Mouse (Mus musculus): ENCODE data around the gene Mctp2. TPM values are rescaled to one million over a fixed set of nuclear protein-coding genes. Genes with fewer than 3 reads are reported as not detected.

The Mctp2 gene
- polyA plus RNA-seq, 1 experiment from 2014 or later, result 0.33 TPM

DNA sequence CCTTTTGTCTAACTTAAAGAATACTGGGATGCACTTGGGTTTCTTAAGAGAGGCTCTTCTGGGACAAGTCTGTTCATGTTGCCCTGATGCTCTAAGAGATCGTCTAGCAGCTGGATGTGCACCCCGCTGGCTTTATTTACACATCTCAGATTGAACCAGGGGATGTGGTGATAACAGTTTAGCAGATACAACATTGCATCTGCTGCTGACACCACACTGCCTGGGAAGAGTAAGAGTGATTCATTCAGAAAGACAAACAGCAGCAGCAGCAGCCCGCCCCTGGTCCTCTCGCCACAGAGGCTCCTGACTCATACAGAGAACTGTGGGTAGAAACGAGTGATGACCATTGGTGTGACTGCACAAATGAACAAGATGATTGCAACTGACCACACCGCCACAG is 195.8 kb downstream of the Mctp2 start:
- H3K4me2 ChIP-seq, result no peak overlapping the region
- H3K4me3 ChIP-seq, result no peak overlapping the region
- WGBS, result 46% methylated on average over 6 of the region's 6 CpGs

DNA sequence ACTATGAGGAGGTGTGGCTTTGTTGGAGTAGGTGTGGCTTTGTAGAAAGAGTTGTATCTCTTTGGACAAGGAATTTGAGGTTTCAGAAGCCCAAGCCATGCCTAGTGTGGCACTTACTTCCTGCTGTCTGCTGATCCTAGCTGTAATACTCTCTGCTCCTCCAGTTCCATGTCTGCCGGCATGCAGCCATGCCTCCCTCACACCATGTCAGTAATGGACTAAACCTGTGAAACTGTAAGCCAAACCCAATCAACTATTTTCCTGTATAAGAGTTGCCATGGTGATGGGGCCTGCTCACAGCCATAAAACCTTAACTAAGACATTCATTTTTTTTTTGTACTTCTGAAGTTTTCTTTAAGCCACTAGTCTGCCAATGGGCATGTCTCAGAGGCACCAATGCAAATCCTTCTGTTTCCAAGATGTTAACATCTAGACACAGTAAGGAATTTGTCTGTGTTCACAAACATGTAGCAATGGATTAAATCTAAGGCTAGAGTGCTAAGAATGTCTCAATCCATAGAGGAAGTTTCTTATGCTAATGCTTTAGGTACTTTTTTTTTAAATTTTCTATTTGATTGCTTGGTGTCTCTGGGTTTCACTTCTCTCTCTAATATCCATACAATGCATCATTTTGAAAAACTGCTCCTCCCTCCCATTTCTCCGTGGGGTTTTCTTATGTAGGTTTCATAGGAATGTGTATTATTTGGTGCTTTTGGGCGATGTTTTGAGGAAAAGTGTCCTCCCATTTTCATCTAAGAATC is 197.6 kb downstream of the Mctp2 start:
- Histone ChIP-seq H3K36me3 (no peaks in the 10 kb centered on the region), H3K4me1 (no peaks in the 10 kb centered on the region), H3K9ac (no peak overlapping the region), H3K4me2 (no peak overlapping the region), H3K27ac (replicated peaks) (no peak overlapping the region), H3K9me3 (no peaks in the 10 kb centered on the region), H3K4me3 (no peak overlapping the region), H3K27me3 (replicated peaks) (no peaks in the 10 kb centered on the region)
- no peak for ATAC-seq (ENCODE audit: extremely low read depth, insufficient number of reproducible peaks, low FRiP score, low TSS enrichment)
- 72% methylated on average over 3 of the region's 3 CpGs for WGBS

More for the DNA sequence above, 195.8 kb downstream of the Mctp2 start:
- no peaks in the 10 kb centered on the region for H3K36me3 ChIP-seq
- no peak for ATAC-seq (ENCODE audit: extremely low read depth, insufficient number of reproducible peaks, low FRiP score, low TSS enrichment)
- no peak overlapping the region for H3K27ac ChIP-seq (replicated peaks)
- H3K9me3 ChIP-seq, result no peaks in the 10 kb centered on the region
- no peaks in the 10 kb centered on the region for H3K4me1 ChIP-seq
- no peak overlapping the region for H3K9ac ChIP-seq
- H3K27me3 ChIP-seq (replicated peaks), result no peaks in the 10 kb centered on the region

DNA sequence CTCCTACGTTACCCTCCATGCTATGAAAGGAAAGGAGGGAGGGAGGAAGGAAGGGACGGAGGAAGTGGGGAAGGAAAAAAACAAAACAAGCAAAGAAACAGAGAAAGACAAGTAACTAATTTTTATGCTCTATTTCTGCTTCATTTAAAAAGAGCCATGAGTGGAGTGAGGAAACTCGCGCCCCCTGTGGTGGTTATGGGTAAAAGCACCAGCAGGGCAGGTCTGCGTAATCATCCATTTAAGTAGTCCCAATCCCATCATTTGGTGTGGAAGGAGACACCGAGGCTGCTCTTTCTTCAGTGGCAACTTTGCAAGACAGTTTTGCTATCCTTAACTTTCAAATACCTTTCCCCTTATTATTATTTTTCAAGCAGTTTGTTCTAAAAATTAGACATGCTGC is 202.2 kb downstream of the Mctp2 start:
- no peak overlapping the region for H3K4me3 ChIP-seq
- WGBS, result 61% methylated on average over 6 of the region's 6 CpGs
- no peak overlapping the region for H3K27ac ChIP-seq (replicated peaks)
- no peak overlapping the region for H3K9ac ChIP-seq
- no peaks in the 10 kb centered on the region for H3K4me1 ChIP-seq
- no peaks in the 10 kb centered on the region for H3K36me3 ChIP-seq
- no peaks in the 10 kb centered on the region for H3K9me3 ChIP-seq
- no peaks in the 10 kb centered on the region for H3K27me3 ChIP-seq (replicated peaks)
- H3K4me2 ChIP-seq, result no peak overlapping the region
- no peak for ATAC-seq (ENCODE audit: extremely low read depth, insufficient number of reproducible peaks, low FRiP score, low TSS enrichment)

DNA sequence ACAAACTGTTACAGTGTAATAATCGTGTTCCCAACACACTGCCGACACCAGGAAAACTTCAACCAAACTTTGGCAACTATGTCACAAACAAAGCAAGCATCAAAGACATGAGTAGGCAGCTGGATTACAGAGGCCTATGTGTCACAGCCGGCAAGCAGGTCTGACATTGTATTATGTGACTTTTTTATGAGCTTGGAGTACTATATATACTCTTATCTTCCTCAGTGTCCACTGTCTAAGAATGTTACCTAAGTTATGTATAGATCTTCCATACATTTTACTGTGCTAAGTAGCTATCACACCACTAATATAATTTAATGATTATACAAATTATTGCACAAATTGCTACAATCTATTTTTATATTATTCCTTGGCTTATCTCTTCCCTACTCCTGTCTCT is 202.8 kb downstream of the Mctp2 start:
- no peak overlapping the region for H3K4me3 ChIP-seq
- H3K27ac ChIP-seq (replicated peaks), result no peak overlapping the region
- H3K4me1 ChIP-seq, result no peaks in the 10 kb centered on the region
- no peak for ATAC-seq (ENCODE audit: extremely low read depth, insufficient number of reproducible peaks, low FRiP score, low TSS enrichment)
- no peaks in the 10 kb centered on the region for H3K27me3 ChIP-seq (replicated peaks)
- no peak overlapping the region for H3K9ac ChIP-seq
- H3K9me3 ChIP-seq, result no peaks in the 10 kb centered on the region
- H3K36me3 ChIP-seq, result no peaks in the 10 kb centered on the region
- WGBS, result 76% methylated on average over 3 of the region's 3 CpGs
- no peak overlapping the region for H3K4me2 ChIP-seq

DNA sequence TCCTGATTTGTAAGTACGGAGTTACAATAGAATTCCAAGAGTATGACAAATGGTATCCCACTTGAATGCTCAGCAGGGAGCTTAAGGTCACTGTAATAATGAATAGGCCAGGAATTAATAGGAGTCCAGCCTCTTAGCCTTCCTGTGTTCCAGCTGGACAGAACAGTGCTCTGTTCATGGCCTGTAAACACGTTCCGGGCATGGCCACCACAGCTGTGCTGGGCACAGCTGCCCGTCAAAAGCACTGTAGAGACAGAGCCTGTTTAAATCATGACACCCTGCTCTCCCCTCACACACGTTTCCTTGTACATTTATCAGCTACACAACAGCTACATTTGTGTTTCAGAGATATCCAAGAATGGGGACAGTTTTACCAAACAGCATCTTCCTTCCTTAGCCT is 205.7 kb downstream of the Mctp2 start:
- H3K27ac ChIP-seq (replicated peaks), result no peak overlapping the region
- H3K36me3 ChIP-seq, result no peaks in the 10 kb centered on the region
- H3K4me1 ChIP-seq, result no peaks in the 10 kb centered on the region
- H3K4me3 ChIP-seq, result no peak overlapping the region
- H3K9ac ChIP-seq, result no peak overlapping the region
- no peak overlapping the region for H3K4me2 ChIP-seq
- ATAC-seq (ENCODE audit: extremely low read depth, insufficient number of reproducible peaks, low FRiP score, low TSS enrichment), result no peak
- 66% methylated on average over 5 of the region's 5 CpGs for WGBS
- no peaks in the 10 kb centered on the region for H3K9me3 ChIP-seq
- no peaks in the 10 kb centered on the region for H3K27me3 ChIP-seq (replicated peaks)

DNA sequence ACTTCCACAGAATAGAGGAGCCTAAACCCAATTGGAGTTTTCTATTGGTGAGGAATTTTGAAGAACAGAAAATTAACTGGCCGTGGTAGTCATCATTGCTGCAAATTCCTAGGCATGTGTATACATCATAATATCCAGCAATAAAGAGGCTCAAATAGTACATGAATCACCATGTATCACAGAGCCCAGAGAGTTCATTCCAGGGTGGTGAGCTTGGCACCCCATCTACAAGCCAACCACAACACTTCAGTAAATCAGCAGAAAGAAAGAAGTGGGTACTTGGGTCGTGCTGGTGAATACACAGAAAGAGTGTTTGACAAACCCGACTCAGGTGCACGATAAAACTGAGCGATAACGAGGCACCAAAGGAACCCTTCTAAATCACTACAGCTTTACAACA is 207.8 kb downstream of the Mctp2 start:
- no peaks in the 10 kb centered on the region for H3K4me1 ChIP-seq
- no peak for ATAC-seq (ENCODE audit: extremely low read depth, insufficient number of reproducible peaks, low FRiP score, low TSS enrichment)
- H3K4me3 ChIP-seq, result no peak overlapping the region
- no peak overlapping the region for H3K27ac ChIP-seq (replicated peaks)
- H3K9me3 ChIP-seq, result no peaks in the 10 kb centered on the region
- no peak overlapping the region for H3K9ac ChIP-seq
- no peak overlapping the region for H3K4me2 ChIP-seq
- no peaks in the 10 kb centered on the region for H3K36me3 ChIP-seq
- H3K27me3 ChIP-seq (replicated peaks), result no peaks in the 10 kb centered on the region
- 77% methylated on average over 6 of the region's 6 CpGs for WGBS

DNA sequence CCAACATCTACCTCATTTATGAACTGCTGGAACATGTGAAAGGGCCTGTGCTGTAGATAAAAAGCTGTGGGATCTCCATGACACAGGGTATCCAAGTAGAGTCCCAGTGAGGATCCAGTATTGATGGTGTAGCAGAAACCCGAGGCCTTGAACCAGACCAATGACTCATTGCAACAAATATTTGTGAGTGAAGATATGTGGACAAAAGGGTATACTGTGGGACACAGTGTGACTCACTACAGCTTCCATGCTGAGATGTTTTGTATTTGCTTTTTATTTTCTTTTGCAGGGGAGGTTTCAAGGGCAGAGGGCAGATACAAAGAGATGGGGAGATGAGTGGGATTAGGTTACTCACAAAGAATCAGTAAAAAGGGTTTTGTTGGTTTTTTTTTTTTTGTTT is 209.4 kb downstream of the Mctp2 start:
- Histone ChIP-seq H3K36me3 (no peaks in the 10 kb centered on the region), H3K4me1 (no peaks in the 10 kb centered on the region), H3K9ac (no peak overlapping the region), H3K9me3 (no peaks in the 10 kb centered on the region), H3K27ac (replicated peaks) (no peak overlapping the region), H3K4me3 (no peak overlapping the region), H3K27me3 (replicated peaks) (no peaks in the 10 kb centered on the region), H3K4me2 (no peak overlapping the region)
- 46% methylated on average over 1 of the region's 1 CpGs for WGBS
- ATAC-seq (ENCODE audit: extremely low read depth, insufficient number of reproducible peaks, low FRiP score, low TSS enrichment), result no peak

DNA sequence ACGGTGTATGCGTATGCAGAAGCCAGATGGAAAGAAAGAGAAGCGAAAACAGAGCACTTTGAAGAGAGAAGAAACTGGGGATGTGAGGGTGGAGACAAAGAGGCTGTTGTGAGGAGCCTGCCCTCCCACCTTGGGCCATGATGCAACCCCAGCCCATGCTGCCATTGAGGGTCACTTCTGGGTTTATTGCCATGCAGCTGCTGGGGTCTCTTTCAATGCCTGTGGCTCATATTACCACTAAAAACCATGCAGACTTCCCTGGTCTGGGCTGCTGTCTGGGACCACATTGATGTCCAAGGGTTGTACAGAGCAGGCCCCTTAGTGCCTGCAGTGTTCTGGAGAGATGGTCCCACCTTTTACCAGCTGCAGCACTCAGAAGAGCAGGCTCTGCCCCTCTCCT is 210.0 kb downstream of the Mctp2 start:
- no peak overlapping the region for H3K4me2 ChIP-seq
- ATAC-seq (ENCODE audit: extremely low read depth, insufficient number of reproducible peaks, low FRiP score, low TSS enrichment), result no peak
- no peak overlapping the region for H3K27ac ChIP-seq (replicated peaks)

DNA sequence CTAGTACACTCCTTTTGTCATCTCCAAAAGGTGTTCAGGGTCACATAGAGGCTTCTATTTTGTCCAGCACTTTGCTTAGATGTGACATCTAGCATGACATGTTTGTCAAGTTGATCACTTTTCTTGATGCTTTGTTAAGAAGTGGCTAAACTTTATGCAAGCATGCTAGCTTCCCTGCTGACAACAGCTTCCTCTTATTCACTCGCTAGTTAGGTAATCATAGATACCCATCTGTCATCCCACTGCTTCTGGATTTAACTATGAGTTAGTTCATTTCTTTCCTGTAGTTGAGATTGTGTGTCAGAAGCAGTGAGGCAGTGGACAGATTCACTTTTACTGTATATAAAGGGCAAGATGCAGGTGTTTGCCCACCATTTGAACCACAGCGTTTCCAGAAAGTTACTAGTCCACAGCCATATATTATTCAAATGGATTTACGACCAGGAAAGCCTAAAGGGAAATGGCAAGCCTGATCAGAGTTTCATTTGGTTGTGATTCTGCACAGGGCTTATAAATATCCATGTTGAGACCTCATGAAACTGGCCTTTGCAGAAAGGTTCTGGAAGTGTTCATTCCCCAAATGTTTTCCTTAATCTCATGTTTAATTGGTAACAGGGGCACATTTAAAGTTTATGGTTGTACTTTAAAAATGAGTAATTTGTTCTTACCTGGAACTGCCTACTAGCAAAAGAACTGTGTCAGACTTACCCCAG is 216.8 kb downstream of the Mctp2 start:
- WGBS, result 71% methylated on average over 3 of the region's 3 CpGs
- ATAC-seq (ENCODE audit: extremely low read depth, insufficient number of reproducible peaks, low FRiP score, low TSS enrichment), result no peak

More for the DNA sequence above, 210.0 kb downstream of the Mctp2 start:
- Histone ChIP-seq H3K9ac (no peak overlapping the region), H3K9me3 (no peaks in the 10 kb centered on the region), H3K4me1 (no peaks in the 10 kb centered on the region), H3K27me3 (replicated peaks) (no peaks in the 10 kb centered on the region), H3K36me3 (no peaks in the 10 kb centered on the region), H3K4me3 (no peak overlapping the region)
- WGBS, result 75% methylated on average over 3 of the region's 3 CpGs

DNA sequence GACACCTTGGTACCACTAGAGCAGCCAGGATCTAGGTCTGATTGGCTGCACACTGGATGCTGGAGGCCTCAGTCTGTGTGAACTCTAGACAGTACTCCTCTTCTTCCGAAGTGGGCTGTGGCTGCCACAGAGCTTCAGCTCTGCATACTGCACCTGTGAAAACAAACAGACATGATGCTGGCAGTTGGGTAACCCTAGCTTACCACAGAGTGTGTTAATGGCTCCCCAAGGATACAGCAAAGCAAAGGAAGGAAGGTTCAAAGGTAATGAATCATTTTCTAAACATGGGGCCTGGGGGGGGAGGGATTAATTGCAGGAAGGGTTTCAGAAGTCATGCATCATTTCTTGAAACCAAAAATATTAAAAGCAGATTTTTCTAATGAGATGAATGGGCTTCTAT is 225.7 kb downstream of the Mctp2 start:
- H3K9ac ChIP-seq, result no peak overlapping the region
- no peak overlapping the region for H3K27ac ChIP-seq (replicated peaks)
- 41% methylated on average over 1 of the region's 1 CpGs for WGBS
- no peaks in the 10 kb centered on the region for H3K36me3 ChIP-seq
- ATAC-seq (ENCODE audit: extremely low read depth, insufficient number of reproducible peaks, low FRiP score, low TSS enrichment), result no peak
- no peaks in the 10 kb centered on the region for H3K9me3 ChIP-seq
- H3K4me1 ChIP-seq, result no peaks in the 10 kb centered on the region
- no peak overlapping the region for H3K4me3 ChIP-seq
- H3K27me3 ChIP-seq (replicated peaks), result no peaks in the 10 kb centered on the region
- no peak overlapping the region for H3K4me2 ChIP-seq

More for the DNA sequence above, 216.8 kb downstream of the Mctp2 start:
- Histone ChIP-seq H3K4me2 (no peak overlapping the region), H3K9ac (no peak overlapping the region), H3K36me3 (no peaks in the 10 kb centered on the region), H3K4me1 (no peaks in the 10 kb centered on the region), H3K27ac (replicated peaks) (no peak overlapping the region), H3K9me3 (no peaks in the 10 kb centered on the region), H3K27me3 (replicated peaks) (no peaks in the 10 kb centered on the region), H3K4me3 (no peak overlapping the region)

DNA sequence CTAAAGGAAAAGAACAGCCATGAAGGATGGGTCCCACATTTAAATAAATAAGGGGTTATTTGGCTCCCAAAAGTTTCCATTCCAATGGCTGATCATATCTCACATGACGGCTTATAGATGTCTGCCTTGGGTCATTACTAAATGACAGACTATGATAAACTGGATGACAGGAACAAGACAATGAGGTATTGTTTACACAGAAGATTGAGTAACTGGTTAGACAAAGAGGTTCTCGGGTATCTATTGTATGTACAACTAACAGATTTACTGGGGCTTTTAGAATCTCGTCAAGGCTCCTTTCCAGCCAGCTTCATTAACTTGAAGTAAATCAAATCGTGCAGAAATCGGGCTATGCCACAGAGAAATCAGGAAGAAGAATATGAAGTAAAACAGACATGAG is 227.5 kb downstream of the Mctp2 start:
- Histone ChIP-seq H3K9ac (no peak overlapping the region), H3K36me3 (no peaks in the 10 kb centered on the region), H3K4me1 (no peaks in the 10 kb centered on the region), H3K4me3 (no peak overlapping the region), H3K4me2 (no peak overlapping the region), H3K27me3 (replicated peaks) (no peaks in the 10 kb centered on the region), H3K9me3 (no peaks in the 10 kb centered on the region), H3K27ac (replicated peaks) (no peak overlapping the region)
- 58% methylated on average over 5 of the region's 5 CpGs for WGBS
- ATAC-seq (ENCODE audit: extremely low read depth, insufficient number of reproducible peaks, low FRiP score, low TSS enrichment), result no peak

All from heart, embryonic 13.5 days (tissue).